In the genomic region with DNA sequence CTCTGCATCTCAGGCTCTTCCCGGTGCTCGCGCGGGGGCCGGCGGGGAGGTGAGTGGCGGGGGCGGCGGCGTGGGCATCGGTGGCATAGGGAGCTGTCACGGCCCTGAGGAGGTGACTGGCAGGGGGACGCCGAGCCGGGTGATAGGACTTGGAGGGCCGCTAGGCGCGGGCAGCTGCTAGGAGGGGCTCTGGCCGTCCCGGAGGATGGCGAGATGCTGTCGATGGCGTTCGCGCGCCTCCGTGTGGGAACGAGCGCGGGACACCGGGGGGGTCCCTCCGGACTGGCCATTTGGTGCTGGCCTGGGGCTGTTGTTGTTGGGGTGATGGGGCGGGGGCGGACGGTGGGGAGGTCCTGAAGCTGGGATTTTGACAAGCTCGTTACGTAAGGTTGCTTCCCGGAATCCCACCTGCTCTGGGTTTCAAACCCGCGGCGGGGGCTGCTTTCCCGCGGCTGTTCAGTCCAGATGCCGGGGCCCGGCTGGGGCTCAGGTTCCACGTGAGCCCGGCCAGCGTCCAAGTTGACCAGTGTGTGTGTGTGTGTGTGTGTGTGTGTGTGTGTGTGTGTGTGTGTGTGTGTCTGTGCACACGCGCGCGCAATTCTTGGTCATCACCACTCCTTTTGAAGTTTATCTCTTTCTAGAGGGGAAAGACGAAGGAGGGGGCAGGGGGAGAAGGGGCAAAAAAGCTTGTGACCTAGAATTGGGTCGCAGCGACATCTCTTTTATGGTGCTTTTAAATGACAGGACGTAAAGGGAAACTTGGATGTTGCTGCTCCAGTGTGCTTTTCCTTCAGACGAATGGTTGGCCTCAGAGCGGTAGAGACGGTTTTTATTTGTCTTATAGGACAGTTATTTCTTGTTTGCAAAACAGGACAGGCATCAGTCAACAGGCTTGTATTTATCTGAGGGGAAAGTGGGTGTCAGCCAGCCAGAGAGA, we compare ENCODE assay signal across 7 mouse cellular contexts. TPM values are rescaled to one million over a fixed set of nuclear protein-coding genes. Genes with fewer than 3 reads are reported as not detected.
A peak's percentile ranks its signal among the peaks of the same experiment; 100 is the strongest.
DNase-seq lines count a peak whose midpoint lies in the region; ATAC-seq and TF ChIP-seq lines count a peak whose summit lies in the region.

No protein-coding gene starts in this region.

- peak overlapping the region; percentile 60 for H3K4me2 ChIP-seq in hindbrain, embryonic 11.5 days (replicated peaks; ENCODE audit: low read depth, low read length)

- peak overlapping the region; percentile 93 for H3K9ac ChIP-seq in MEL (ENCODE audit: control insufficient read depth, low read depth, low read length, poor library complexity, severe bottlenecking)
- peak overlapping the region; percentile 70 for H3K9ac ChIP-seq in hindbrain, embryonic 11.5 days (ENCODE audit: low read depth, low read length)

- TF ChIP-seq RAD21 in MEL (IDR thresholded peaks at IDR 0.05; ENCODE audit: low read depth, low read length): no peak

- peak overlapping the region; percentile 92 to 93 for H3K4me3 ChIP-seq in MEL (ENCODE audit: control insufficient read depth in 1 of 2, insufficient read depth in 1 of 2, low read depth in 2 of 2, low read length in 2 of 2)
- peak overlapping the region; percentile 86 for H3K4me3 ChIP-seq in forebrain, embryonic 10.5 days
- H3K4me3 ChIP-seq in hindbrain, embryonic 11.5 days (ENCODE audit: low read depth, low read length): peak overlapping the region; percentile 75

- peaks cover 18 to 40% of the 10 kb centered on the region in 2 experiments for H3K4me1 ChIP-seq in MEL (ENCODE audit: control insufficient read depth in 1 of 2, insufficient read depth in 2 of 2, low read length in 2 of 2)
- peaks cover 23% of the 10 kb centered on the region for H3K4me1 ChIP-seq in forebrain, embryonic 10.5 days
- H3K4me1 ChIP-seq in hindbrain, embryonic 11.5 days (replicated peaks; ENCODE audit: control insufficient read depth, insufficient read depth, low read length): 0 out of 2 replicates have a peak, but pooled peaks cover 2% of the 10 kb centered on the region

- H3K27ac ChIP-seq in MEL (ENCODE audit: control insufficient read depth, low read depth, low read length): peak overlapping the region; percentile 69
- peak overlapping the region; percentile 91 for H3K27ac ChIP-seq in forebrain, embryonic 10.5 days
- H3K27ac ChIP-seq in hindbrain, embryonic 11.5 days (ENCODE audit: low read depth, low read length): peak overlapping the region; percentile 95

- peak in 1 of 2 experiments; percentile 34; a peak in 1 of 4 replicates for TF ChIP-seq EP300 in MEL (IDR thresholded peaks at IDR 0.05; ENCODE audit: low read depth in 1 of 2, low read length in 2 of 2)

- no peaks in the 10 kb centered on the region for H3K9me3 ChIP-seq in MEL (replicated peaks; ENCODE audit: insufficient read depth, low read length)
- no peaks in the 10 kb centered on the region for H3K9me3 ChIP-seq in forebrain, embryonic 10.5 days
- no peaks in the 10 kb centered on the region for H3K9me3 ChIP-seq in hindbrain, embryonic 11.5 days (ENCODE audit: control insufficient read depth, low read length)

- DNase-seq in MEL (ENCODE audit: low read depth, low spot score): peak; percentile 59
- DNase-seq in adrenal gland, postnatal 4 days (ENCODE audit: low spot score in 2 of 2): peak; percentile 32 to 35
- peak; percentile 73 for DNase-seq in forebrain, embryonic 10.5 days (ENCODE audit: extremely low spot score, low spot score)
- peak; percentile 64 for DNase-seq in hindbrain, embryonic 11.5 days (ENCODE audit: low spot score)
- DNase-seq in layer of hippocampus, postnatal 25 days (ENCODE audit: extremely low spot score in 1 of 2, low spot score in 1 of 2): peak; percentile 42 to 46
- peak; percentile 63 for DNase-seq in lung, postnatal 10 days
- peak; percentile 43 to 70 for DNase-seq in right cerebral cortex, adult 2 months (ENCODE audit: low spot score in 2 of 2)

- no peak for TF ChIP-seq CTCF in MEL (IDR thresholded peaks at IDR 0.05 in 2 of 3, conservative IDR thresholded peaks at IDR 0.05 in 1 of 3; ENCODE audit: control insufficient read depth in 1 of 3, insufficient read depth in 1 of 3, low read depth in 2 of 3, low read length in 3 of 3, poor library complexity in 1 of 3, severe bottlenecking in 1 of 3)

- ATAC-seq in hindbrain, embryonic 11.5 days (ENCODE audit: low FRiP score): peak; percentile 92

- H3K27me3 ChIP-seq in MEL (ENCODE audit: control insufficient read depth in 1 of 2, insufficient read depth in 2 of 2, low read length in 2 of 2): no peaks in the 10 kb centered on the region
- no peaks in the 10 kb centered on the region for H3K27me3 ChIP-seq in forebrain, embryonic 10.5 days (ENCODE audit: poor library complexity, severe bottlenecking)
- H3K27me3 ChIP-seq in hindbrain, embryonic 11.5 days (ENCODE audit: control insufficient read depth, insufficient read depth, low read length): no peaks in the 10 kb centered on the region

- peaks cover 40% of the 10 kb centered on the region for H3K79me2 ChIP-seq in MEL (ENCODE audit: control insufficient read depth, insufficient read depth, low read length, poor library complexity)

- peaks cover 0 to 42% of the 10 kb centered on the region in 2 experiments; a peak in 2 of 4 replicates for H3K36me3 ChIP-seq in MEL (ENCODE audit: control insufficient read depth in 1 of 2, insufficient read depth in 2 of 2, low read length in 2 of 2)
- H3K36me3 ChIP-seq in forebrain, embryonic 10.5 days (replicated peaks): no peaks in the 10 kb centered on the region
- H3K36me3 ChIP-seq in hindbrain, embryonic 11.5 days (ENCODE audit: control insufficient read depth, insufficient read depth, low read length): no peaks in the 10 kb centered on the region

- TF ChIP-seq POLR2A in MEL (IDR thresholded peaks at IDR 0.05; ENCODE audit: control insufficient read depth in 1 of 2, insufficient read depth in 1 of 2, low read depth in 1 of 2, low read length in 2 of 2, poor library complexity in 1 of 2): no peak; a peak in 1 of 4 replicates

- WGBS in forebrain, embryonic 10.5 days: under 1% methylated on average over 59 of the region's 59 CpGs
- under 1% methylated on average over 51 of the region's 59 CpGs for WGBS in hindbrain, embryonic 11.5 days

TF ChIP-seq in MEL, 35 proteins besides CTCF, POLR2A, EP300 and RAD21:
- TF ChIP-seq ZMIZ1 (IDR thresholded peaks at IDR 0.05; ENCODE audit: low read depth, low read length): no peak
- 0 out of 2 replicates have a peak, but pooled peaks have one; percentile 31 for TF ChIP-seq MAX (IDR thresholded peaks at IDR 0.05; ENCODE audit: low read length)
- TF ChIP-seq CHD2 (IDR thresholded peaks at IDR 0.05; ENCODE audit: low read length): no peak
- TF ChIP-seq MAFK (IDR thresholded peaks at IDR 0.05; ENCODE audit: borderline replicate concordance, low read depth, low read length): no peak
- 0 out of 2 replicates have a peak, but pooled peaks have one; percentile 14 for TF ChIP-seq NRF1 (IDR thresholded peaks at IDR 0.05; ENCODE audit: insufficient read depth, low read depth, low read length, poor library complexity, severe bottlenecking)
- TF ChIP-seq MXI1 (IDR thresholded peaks at IDR 0.05; ENCODE audit: low read depth, low read length): no peak; the same call in 1 of the 2 replicates
- TF ChIP-seq MAZ (IDR thresholded peaks at IDR 0.05; ENCODE audit: low read depth, low read length): peak; percentile 21; the same call in 1 of the 2 replicates
- no peak for TF ChIP-seq JUND (IDR thresholded peaks at IDR 0.05; ENCODE audit: low read depth, low read length)
- TF ChIP-seq HCFC1 (IDR thresholded peaks at IDR 0.05; ENCODE audit: low read depth, low read length): peak; percentile 26; the same call in 1 of the 2 replicates
- TF ChIP-seq ETS1 (IDR thresholded peaks at IDR 0.05; ENCODE audit: low read depth, low read length): 0 out of 2 replicates have a peak, but pooled peaks have one; percentile 13
- no peak for TF ChIP-seq USF2 (IDR thresholded peaks at IDR 0.05; ENCODE audit: borderline replicate concordance in 1 of 2, insufficient read depth in 1 of 2, low read depth in 1 of 2, low read length in 2 of 2)
- no peak for TF ChIP-seq SMC3 (IDR thresholded peaks at IDR 0.05; ENCODE audit: low read depth, low read length)
- no peak for TF ChIP-seq TCF12 (IDR thresholded peaks at IDR 0.05; ENCODE audit: low read depth, low read length)

RNA-seq across cellular contexts. Expression of a gene that starts 0.7 kb away (rescaled TPM):
- 7.7 and 12.1 TPM in 2 replicates for total RNA-seq in MEL (2012; rRNA removed)
- 10 to 100 TPM; 24.9 to 74.8 TPM for polyA plus RNA-seq in MEL (2012; ENCODE audit: insufficient read depth in 1 of 2, insufficient read length in 2 of 2, low read depth in 1 of 2, low replicate concordance in 2 of 2, missing spikeins in 1 of 2)
- total RNA-seq in adrenal gland, postnatal 4 days (2021): 10 to 100 TPM; 19.5 to 21.8 TPM
- 8.8 and 10.2 TPM in 2 replicates for polyA plus RNA-seq in forebrain, embryonic 10.5 days (2016; fragmentation: Nextera tagmentation; extraction: Ambion mirVana)
- 10.1 and 12.0 TPM in 2 replicates for polyA plus RNA-seq in hindbrain, embryonic 11.5 days (2014; fragmentation: Nextera tagmentation; extraction: Ambion mirVana)
- total RNA-seq in layer of hippocampus, postnatal 25 days (2021): 10 to 100 TPM; 37.2 to 43.1 TPM

Comparison
In these comparisons a context has a peak if more than half of its experiments do, and no peak if none do; other contexts are left out.
1. Peak in every context shown above with its lines: DNase-seq, ATAC-seq, H3K4me3 ChIP-seq and H3K27ac ChIP-seq.